Mouse (Mus musculus) forebrain, embryonic 10.5 days (tissue): ENCODE results near the gene Jaml. TPM values are rescaled to one million over a fixed set of nuclear protein-coding genes. Genes with fewer than 3 reads are reported as not detected.

Experiments
- polyA plus RNA-seq: library from polyadenylated mRNA; unstranded; fragments of >200 nt; fragmentation: Nextera tagmentation; extraction: Ambion mirVana; gene quantifications from 2 replicates; pipeline ENCODE4 v1.2.1, GENCODE M21; 2016

Jaml gene
- polyA plus RNA-seq, 1 experiment from 2014 or later = 0.52 TPM

Other genes starting within 250 kb of the Jaml start
- gene Kmt2a, start 197.9 kb upstream of the Jaml start, polyA plus RNA-seq = 10.3 and 10.8 TPM in 2 replicates
- 509 and 532 TPM in 2 replicates for gene Atp5l, start 158.4 kb upstream of the Jaml start, polyA plus RNA-seq
- 23.8 and 24.8 TPM in 2 replicates for gene Ube4a, start 113.6 kb upstream of the Jaml start, polyA plus RNA-seq
- not detected in 2 replicates for gene Cd3g, start 98.8 kb upstream of the Jaml start, polyA plus RNA-seq
- not detected in 2 replicates for gene Cd3d, start 97.4 kb upstream of the Jaml start, polyA plus RNA-seq
- not detected in 2 replicates for gene Cd3e, start 69.6 kb upstream of the Jaml start, polyA plus RNA-seq
- 3.2 and 3.5 TPM in 2 replicates for gene Mpzl2, start 39.4 kb upstream of the Jaml start, polyA plus RNA-seq
- gene Mpzl3, start 24.0 kb upstream of the Jaml start, polyA plus RNA-seq = 2.3 and 2.7 TPM in 2 replicates
- 3.6 and 4.5 TPM in 2 replicates for gene Scn2b, start 38.6 kb downstream of the Jaml start, polyA plus RNA-seq
- gene Scn4b, start 59.2 kb downstream of the Jaml start, polyA plus RNA-seq = 0.25 and 0.41 TPM in 2 replicates
- not detected in 2 replicates for gene BC049352, start 102.8 kb downstream of the Jaml start, polyA plus RNA-seq
- gene Tmprss4, start 124.9 kb downstream of the Jaml start, polyA plus RNA-seq = 0.19 TPM in 1 of 2 replicates, not detected in the other
- 0.42 and 0.50 TPM in 2 replicates for gene Il10ra, start 190.0 kb downstream of the Jaml start, polyA plus RNA-seq
- gene Tmprss13, start 239.9 kb downstream of the Jaml start, polyA plus RNA-seq = 0.12 TPM in 1 of 2 replicates, not detected in the other